Mouse (Mus musculus): ENCODE data around the gene Snd1. TPM values are rescaled to one million over a fixed set of nuclear protein-coding genes. Genes with fewer than 3 reads are reported as not detected.
"Not testable (repeated sequence)": the region's sequence is repeated elsewhere in the genome, so short reads cannot be mapped to it uniquely, and the experiment has no call there.

The Snd1 gene
- polyA plus RNA-seq, 1 experiment from 2014 or later = 104 TPM

- no peak overlapping the region for H3K4me3 ChIP-seq (ENCODE audit: low read depth, low read length)
- H3K9ac ChIP-seq (ENCODE audit: low read length) = no peak overlapping the region
- no peak overlapping the region for H3K4me2 ChIP-seq (ENCODE audit: low read depth, low read length, severe bottlenecking)
- no peaks in the 10 kb centered on the region for H3K27me3 ChIP-seq (ENCODE audit: control insufficient read depth, insufficient read depth, low read length)
- H3K36me3 ChIP-seq (ENCODE audit: control insufficient read depth, insufficient read depth, low read length) = no peaks in the 10 kb centered on the region
- no peak overlapping the region for H3K27ac ChIP-seq (ENCODE audit: low read depth, low read length)
- WGBS = 61% methylated on average over 8 of the region's 8 CpGs
- no peaks in the 10 kb centered on the region for H3K4me1 ChIP-seq (replicated peaks; ENCODE audit: control insufficient read depth, insufficient read depth, low read length)
- ATAC-seq (replicated peaks; ENCODE audit: low FRiP score) (no peak), DNase-seq (ENCODE audit: low spot score) (no peak)
- peaks cover 3% of the 10 kb centered on the region; the same call in 1 of the 2 replicates for H3K9me3 ChIP-seq (ENCODE audit: control insufficient read depth, low read length)
Measured at GRCm38 (mm10) chr6:28916630-28917029, 441.7 kb downstream of the Snd1 start.

GRCm38 (mm10) chr6:28919346-28919745, 444.4 kb downstream of the Snd1 start:
- no peaks in the 10 kb centered on the region for H3K36me3 ChIP-seq (ENCODE audit: control insufficient read depth, insufficient read depth, low read length)
- WGBS = 67% methylated on average over 6 of the region's 6 CpGs
- no peaks in the 10 kb centered on the region for H3K4me1 ChIP-seq (replicated peaks; ENCODE audit: control insufficient read depth, insufficient read depth, low read length)
- DNase-seq (ENCODE audit: low spot score) = no peak
- H3K9me3 ChIP-seq (ENCODE audit: control insufficient read depth, low read length) = peaks cover 3% of the 10 kb centered on the region; the same call in 1 of the 2 replicates
- no peak overlapping the region for H3K4me3 ChIP-seq (ENCODE audit: low read depth, low read length)
- no peaks in the 10 kb centered on the region for H3K27me3 ChIP-seq (ENCODE audit: control insufficient read depth, insufficient read depth, low read length)
- no peak overlapping the region for H3K27ac ChIP-seq (ENCODE audit: low read depth, low read length)
- H3K4me2 ChIP-seq (ENCODE audit: low read depth, low read length, severe bottlenecking) = no peak overlapping the region
- no peak for ATAC-seq (replicated peaks; ENCODE audit: low FRiP score)
- no peak overlapping the region for H3K9ac ChIP-seq (ENCODE audit: low read length)

GRCm38 (mm10) chr6:28922371-28922770, 447.4 kb downstream of the Snd1 start:
- WGBS = 84% methylated on average over 12 of the region's 12 CpGs
- no peak for DNase-seq (ENCODE audit: low spot score)
- Histone ChIP-seq H3K27ac (ENCODE audit: low read depth, low read length) (no peak overlapping the region), H3K4me1 (replicated peaks; ENCODE audit: control insufficient read depth, insufficient read depth, low read length) (no peaks in the 10 kb centered on the region), H3K4me2 (ENCODE audit: low read depth, low read length, severe bottlenecking) (no peak overlapping the region), H3K36me3 (ENCODE audit: control insufficient read depth, insufficient read depth, low read length) (no peaks in the 10 kb centered on the region), H3K27me3 (ENCODE audit: control insufficient read depth, insufficient read depth, low read length) (no peaks in the 10 kb centered on the region), H3K4me3 (ENCODE audit: low read depth, low read length) (no peak overlapping the region), H3K9ac (ENCODE audit: low read length) (no peak overlapping the region), H3K9me3 (ENCODE audit: control insufficient read depth, low read length) (no peaks in the 10 kb centered on the region)
- ATAC-seq (replicated peaks; ENCODE audit: low FRiP score) = no peak

GRCm38 (mm10) chr6:28923091-28923824, 448.3 kb downstream of the Snd1 start:
- H3K27me3 ChIP-seq (ENCODE audit: control insufficient read depth, insufficient read depth, low read length) = no peaks in the 10 kb centered on the region
- no peak overlapping the region for H3K27ac ChIP-seq (ENCODE audit: low read depth, low read length)
- ATAC-seq (replicated peaks; ENCODE audit: low FRiP score) = no peak
- no peak for DNase-seq (ENCODE audit: low spot score)
- no peaks in the 10 kb centered on the region for H3K36me3 ChIP-seq (ENCODE audit: control insufficient read depth, insufficient read depth, low read length)
- H3K4me3 ChIP-seq (ENCODE audit: low read depth, low read length) = no peak overlapping the region
- no peak overlapping the region for H3K9ac ChIP-seq (ENCODE audit: low read length)
- no peaks in the 10 kb centered on the region for H3K4me1 ChIP-seq (replicated peaks; ENCODE audit: control insufficient read depth, insufficient read depth, low read length)
- H3K4me2 ChIP-seq (ENCODE audit: low read depth, low read length, severe bottlenecking) = no peak overlapping the region
- WGBS = 75% methylated on average over 11 of the region's 11 CpGs
- H3K9me3 ChIP-seq (ENCODE audit: control insufficient read depth, low read length) = no peaks in the 10 kb centered on the region

- no peak overlapping the region for H3K27ac ChIP-seq (ENCODE audit: low read depth, low read length)
- 82% methylated on average over 10 of the region's 10 CpGs for WGBS
- no peak overlapping the region for H3K4me2 ChIP-seq (ENCODE audit: low read depth, low read length, severe bottlenecking)
- no peaks in the 10 kb centered on the region for H3K9me3 ChIP-seq (ENCODE audit: control insufficient read depth, low read length)
- H3K4me1 ChIP-seq (replicated peaks; ENCODE audit: control insufficient read depth, insufficient read depth, low read length) = no peaks in the 10 kb centered on the region
- H3K27me3 ChIP-seq (ENCODE audit: control insufficient read depth, insufficient read depth, low read length) = no peaks in the 10 kb centered on the region
- H3K4me3 ChIP-seq (ENCODE audit: low read depth, low read length) = no peak overlapping the region
- no peak overlapping the region for H3K9ac ChIP-seq (ENCODE audit: low read length)
- no peak for DNase-seq (ENCODE audit: low spot score)
- no peak for ATAC-seq (replicated peaks; ENCODE audit: low FRiP score)
- no peaks in the 10 kb centered on the region for H3K36me3 ChIP-seq (ENCODE audit: control insufficient read depth, insufficient read depth, low read length)
Measured at GRCm38 (mm10) chr6:28923837-28924236, 448.9 kb downstream of the Snd1 start.

- not testable (repeated sequence) for H3K27ac ChIP-seq (ENCODE audit: low read depth, low read length); DNase-seq (ENCODE audit: low spot score); H3K27me3 ChIP-seq (ENCODE audit: control insufficient read depth, insufficient read depth, low read length); H3K4me3 ChIP-seq (ENCODE audit: low read depth, low read length); H3K9ac ChIP-seq (ENCODE audit: low read length); ATAC-seq (replicated peaks; ENCODE audit: low FRiP score); H3K9me3 ChIP-seq (ENCODE audit: control insufficient read depth, low read length); H3K36me3 ChIP-seq (ENCODE audit: control insufficient read depth, insufficient read depth, low read length); H3K4me2 ChIP-seq (ENCODE audit: low read depth, low read length, severe bottlenecking)
- 83% methylated on average over 9 of the region's 24 CpGs for WGBS
- H3K4me1 ChIP-seq (replicated peaks; ENCODE audit: control insufficient read depth, insufficient read depth, low read length) = peaks cover 14% of the 10 kb centered on the region; the same call in 1 of the 2 replicates
Measured at GRCm38 (mm10) chr6:28927987-28928386, 453.0 kb downstream of the Snd1 start.

- Histone ChIP-seq H3K4me1 (replicated peaks; ENCODE audit: control insufficient read depth, insufficient read depth, low read length) (peaks cover 14% of the 10 kb centered on the region; the same call in 1 of the 2 replicates), H3K4me2 (ENCODE audit: low read depth, low read length, severe bottlenecking) (0 out of 2 replicates have a peak overlapping the region, but pooled peaks have one; percentile 11)
- DNase-seq (ENCODE audit: low spot score); H3K27me3 ChIP-seq (ENCODE audit: control insufficient read depth, insufficient read depth, low read length); H3K4me3 ChIP-seq (ENCODE audit: low read depth, low read length); H3K27ac ChIP-seq (ENCODE audit: low read depth, low read length); H3K36me3 ChIP-seq (ENCODE audit: control insufficient read depth, insufficient read depth, low read length); H3K9me3 ChIP-seq (ENCODE audit: control insufficient read depth, low read length); H3K9ac ChIP-seq (ENCODE audit: low read length); ATAC-seq (replicated peaks; ENCODE audit: low FRiP score): not testable (repeated sequence)
- 87% methylated on average over 19 of the region's 25 CpGs for WGBS
Measured at GRCm38 (mm10) chr6:28929169-28929803, 454.3 kb downstream of the Snd1 start.

- H3K27ac ChIP-seq (ENCODE audit: low read depth, low read length) = peak overlapping the region; percentile 70; the same call in 1 of the 2 replicates
- H3K4me1 ChIP-seq (replicated peaks; ENCODE audit: control insufficient read depth, insufficient read depth, low read length) = peaks cover 14% of the 10 kb centered on the region; the same call in 1 of the 2 replicates
- peak; percentile 70 for ATAC-seq (replicated peaks; ENCODE audit: low FRiP score)
Measured at GRCm38 (mm10) chr6:28931234-28931633, 456.3 kb downstream of the Snd1 start.

More at GRCm38 (mm10) chr6:28931234-28931633, 456.3 kb downstream of the Snd1 start:
- H3K4me2 ChIP-seq (ENCODE audit: low read depth, low read length, severe bottlenecking) = peak overlapping the region; percentile 49
- 12% methylated on average over 9 of the region's 9 CpGs for WGBS
- H3K9ac ChIP-seq (ENCODE audit: low read length) = no peak overlapping the region; the same call in 1 of the 2 replicates
- H3K27me3 ChIP-seq (ENCODE audit: control insufficient read depth, insufficient read depth, low read length) = no peaks in the 10 kb centered on the region
- no peaks in the 10 kb centered on the region for H3K36me3 ChIP-seq (ENCODE audit: control insufficient read depth, insufficient read depth, low read length)
- H3K4me3 ChIP-seq (ENCODE audit: low read depth, low read length) = no peak overlapping the region
- peak; percentile 58 for DNase-seq (ENCODE audit: low spot score)
- no peaks in the 10 kb centered on the region for H3K9me3 ChIP-seq (ENCODE audit: control insufficient read depth, low read length)

All from forebrain, embryonic 11.5 days (tissue).